Mouse (Mus musculus) ES-Bruce4 (cell line): Measurements from ENCODE around the gene Cd247. TPM values are rescaled to one million over a fixed set of nuclear protein-coding genes. Genes with fewer than 3 reads are reported as not detected.

ENCODE experiments used
- H3K27ac ChIP-seq: 2 replicates; pipeline ENCODE4 v1.5.1; 2012; ENCODE audit warnings: low read length, inconsistent platforms; ENCODE audit not compliant: insufficient read depth
- H3K27me3 ChIP-seq: 2 replicates; pipeline ENCODE4 v1.6.1; 2012; ENCODE audit warnings: mild to moderate bottlenecking, low read length, inconsistent platforms; ENCODE audit not compliant: control insufficient read depth, poor library complexity, insufficient read depth, severe bottlenecking
- H3K36me3 ChIP-seq: 2 replicates; pipeline ENCODE4 v1.6.1; 2012; ENCODE audit warnings: inconsistent platforms, mild to moderate bottlenecking, low read length, moderate library complexity; ENCODE audit not compliant: control insufficient read depth, poor library complexity, insufficient read depth, severe bottlenecking
- H3K4me1 ChIP-seq: one replicate; pipeline ENCODE4 v1.8.1; 2011; ENCODE audit warnings: low read length; ENCODE audit not compliant: control insufficient read depth, insufficient read depth
- H3K4me3 ChIP-seq: 2 replicates; pipeline ENCODE4 v1.5.1; 2011; ENCODE audit warnings: low read depth, mild to moderate bottlenecking, low read length
- H3K9ac ChIP-seq: 2 replicates; pipeline ENCODE4 v1.6.1; 2012; ENCODE audit warnings: low read depth, mild to moderate bottlenecking, inconsistent platforms; ENCODE audit not compliant: poor library complexity, severe bottlenecking
- H3K9me3 ChIP-seq: replicated peaks from 2 replicates; pipeline ENCODE4 v1.6.1; 2012; ENCODE audit warnings: mild to moderate bottlenecking, low read length, inconsistent platforms; ENCODE audit not compliant: control insufficient read depth, poor library complexity, insufficient read depth, severe bottlenecking
- CTCF ChIP-seq: IDR thresholded peaks from one replicate; pipeline ENCODE4 v1.8.1; 2011; ENCODE audit warnings: low read depth, low read length
- EP300 ChIP-seq: IDR thresholded peaks from 2 replicates; pipeline ENCODE4 v1.6.1; 2011; ENCODE audit warnings: low read depth, low read length; ENCODE audit not compliant: insufficient read depth
- POLR2A ChIP-seq: IDR thresholded peaks from one replicate; pipeline ENCODE4 v1.8.1; 2011; ENCODE audit warnings: low read length; ENCODE audit not compliant: insufficient read depth
- polyA plus RNA-seq: library from polyadenylated mRNA; stranded (reverse); fragments of >200 nt; gene quantifications from 2 replicates; pipeline ENCODE4 v1.2.4, GENCODE M21; 2011; ENCODE audit warnings: low read depth; ENCODE audit not compliant: missing spikeins, insufficient read depth, insufficient read length

Cd247 gene
- polyA plus RNA-seq, 1 experiment = not detected

DNA sequence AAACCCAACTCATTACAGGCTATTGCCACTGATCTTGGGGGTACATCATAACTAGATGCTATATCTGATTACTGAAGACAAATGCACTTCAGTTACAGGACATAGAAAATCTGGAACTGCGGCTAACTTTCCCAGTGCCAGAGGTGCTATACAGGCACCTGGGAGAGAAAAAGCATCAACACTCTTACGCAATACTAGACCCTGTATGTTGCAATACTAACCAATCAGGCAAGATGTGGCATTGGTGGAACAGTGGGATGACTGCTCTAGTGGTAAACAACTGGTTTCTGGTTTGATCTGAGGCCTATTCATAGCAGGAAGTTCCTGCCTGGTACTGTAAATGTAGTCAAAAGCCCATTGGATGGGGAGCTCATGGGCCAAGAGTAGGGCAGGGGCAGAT is 90.3 kb downstream of the Cd247 start:
- no peak for TF ChIP-seq CTCF
- TF ChIP-seq POLR2A = no peak
- TF ChIP-seq EP300 = no peak
- H3K27me3 ChIP-seq = no peaks in the 10 kb centered on the region
- no peaks in the 10 kb centered on the region for H3K4me1 ChIP-seq
- no peak overlapping the region for H3K4me3 ChIP-seq
- H3K9me3 ChIP-seq = no peaks in the 10 kb centered on the region
- no peak overlapping the region for H3K27ac ChIP-seq
- peaks cover 25% of the 10 kb centered on the region for H3K36me3 ChIP-seq
- no peak overlapping the region for H3K9ac ChIP-seq

DNA sequence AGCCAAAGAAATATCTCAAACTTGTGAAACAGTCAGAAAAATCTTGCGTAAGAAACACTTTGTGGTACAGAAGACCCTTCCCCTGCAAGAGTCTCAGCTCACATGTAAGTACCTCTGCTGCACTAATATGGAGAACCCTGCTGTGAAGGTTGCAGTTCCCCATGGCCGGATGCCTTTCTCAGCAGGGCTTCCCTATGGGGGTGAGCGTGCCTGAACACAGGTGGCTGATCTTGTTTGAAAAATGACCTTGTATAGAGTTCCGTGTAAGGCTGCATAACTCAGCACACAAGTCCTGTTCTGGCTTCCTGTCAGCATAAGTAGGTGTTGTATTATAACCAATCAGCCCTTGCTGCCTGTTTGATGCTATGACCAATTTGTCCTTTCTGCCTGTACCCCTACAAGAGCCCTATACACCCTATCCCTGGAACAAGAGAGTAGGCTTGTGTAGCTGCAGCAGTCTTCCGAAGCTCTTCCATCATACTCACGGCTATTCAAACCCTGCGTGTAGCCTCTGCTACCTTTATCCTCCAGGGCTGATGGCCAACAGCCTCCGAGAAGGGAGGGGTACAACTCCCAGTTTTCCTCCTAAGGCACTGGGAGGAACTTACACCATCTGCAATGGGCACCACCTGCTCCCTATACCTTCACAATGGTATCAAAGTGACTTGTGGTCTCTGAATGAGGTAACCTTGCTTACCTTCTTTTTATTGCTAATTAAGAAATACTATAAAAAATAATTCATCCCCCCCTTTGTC is 93.8 kb downstream of the Cd247 start:
- no peak overlapping the region for H3K27ac ChIP-seq
- no peak overlapping the region for H3K4me3 ChIP-seq
- H3K9me3 ChIP-seq = no peaks in the 10 kb centered on the region
- no peaks in the 10 kb centered on the region for H3K4me1 ChIP-seq
- H3K36me3 ChIP-seq = peaks cover 27% of the 10 kb centered on the region
- H3K27me3 ChIP-seq = no peaks in the 10 kb centered on the region
- TF ChIP-seq CTCF (no peak), POLR2A (no peak), EP300 (no peak)
- H3K9ac ChIP-seq = no peak overlapping the region

DNA sequence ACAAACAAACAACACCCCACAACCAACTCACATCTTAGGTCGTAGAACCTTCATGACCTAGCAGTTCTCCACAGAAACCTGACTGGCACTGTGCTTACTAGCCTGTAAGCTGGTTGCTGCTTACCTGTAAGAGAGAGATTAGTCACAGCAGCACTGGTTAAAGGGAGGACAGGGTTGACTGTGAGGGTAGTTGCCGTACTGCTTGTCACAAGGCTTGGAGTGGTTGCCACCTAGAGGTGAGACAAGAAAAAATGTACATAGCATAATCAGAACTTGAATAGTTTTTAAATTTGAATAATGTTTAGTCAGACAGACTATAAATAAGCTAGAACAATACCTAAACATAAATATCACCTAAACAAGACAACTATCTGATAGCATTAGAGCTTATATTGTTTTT is 103.2 kb downstream of the Cd247 start:
- no peaks in the 10 kb centered on the region for H3K9me3 ChIP-seq
- H3K9ac ChIP-seq = no peak overlapping the region
- H3K4me3 ChIP-seq = no peak overlapping the region
- peaks cover 30% of the 10 kb centered on the region for H3K36me3 ChIP-seq
- H3K4me1 ChIP-seq = no peaks in the 10 kb centered on the region
- no peaks in the 10 kb centered on the region for H3K27me3 ChIP-seq
- TF ChIP-seq EP300 = no peak
- no peak for TF ChIP-seq CTCF
- no peak for TF ChIP-seq POLR2A
- no peak overlapping the region for H3K27ac ChIP-seq

DNA sequence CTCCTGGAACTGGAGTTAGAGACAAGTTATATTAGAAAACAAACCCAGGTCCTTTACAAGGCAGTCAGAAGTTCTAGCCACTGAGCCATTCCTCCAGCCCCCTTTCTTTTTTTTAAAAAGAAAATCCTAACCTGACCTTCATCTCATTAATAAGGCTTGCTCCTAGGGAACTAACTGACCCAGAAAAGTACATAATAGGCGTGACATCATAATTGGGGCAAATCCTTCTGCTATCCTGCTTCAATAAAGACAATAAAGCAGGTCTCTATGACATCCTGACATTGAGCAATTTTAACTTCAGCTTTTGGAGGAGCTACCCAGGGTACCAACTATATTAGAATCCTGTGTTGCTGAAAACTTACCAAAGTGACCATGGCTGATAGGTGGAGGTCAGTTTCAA is 115.1 kb downstream of the Cd247 start:
- no peaks in the 10 kb centered on the region for H3K4me1 ChIP-seq
- H3K9ac ChIP-seq = no peak overlapping the region
- TF ChIP-seq CTCF (no peak), POLR2A (no peak), EP300 (no peak)
- no peaks in the 10 kb centered on the region for H3K9me3 ChIP-seq
- peaks cover 53% of the 10 kb centered on the region for H3K36me3 ChIP-seq
- no peak overlapping the region for H3K27ac ChIP-seq
- H3K4me3 ChIP-seq = no peak overlapping the region
- H3K27me3 ChIP-seq = no peaks in the 10 kb centered on the region

DNA sequence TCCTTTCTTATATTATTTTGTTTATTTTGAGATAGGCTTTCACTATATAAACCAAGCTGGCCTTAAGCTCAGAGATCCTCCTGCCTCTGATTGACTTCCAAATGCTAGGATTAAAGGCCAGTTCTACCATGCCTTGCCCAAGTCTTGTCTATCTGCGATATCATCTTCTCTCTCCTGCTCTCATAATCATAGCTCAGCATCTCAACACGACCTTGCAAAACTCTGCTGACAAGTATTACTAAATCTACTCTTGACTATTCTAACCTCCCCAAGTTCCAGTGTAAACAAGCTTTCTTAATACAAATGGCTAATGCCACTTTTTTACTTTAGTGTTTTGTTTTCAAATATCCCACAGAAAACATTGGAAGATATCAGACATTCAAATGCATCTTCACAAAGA is 119.7 kb downstream of the Cd247 start:
- no peak overlapping the region for H3K4me3 ChIP-seq
- H3K9ac ChIP-seq = no peak overlapping the region
- H3K27ac ChIP-seq = no peak overlapping the region
- TF ChIP-seq POLR2A = no peak
- no peak for TF ChIP-seq EP300
- TF ChIP-seq CTCF = no peak
- H3K27me3 ChIP-seq = no peaks in the 10 kb centered on the region
- no peaks in the 10 kb centered on the region for H3K4me1 ChIP-seq
- H3K36me3 ChIP-seq = peaks cover 41% of the 10 kb centered on the region
- H3K9me3 ChIP-seq = no peaks in the 10 kb centered on the region

DNA sequence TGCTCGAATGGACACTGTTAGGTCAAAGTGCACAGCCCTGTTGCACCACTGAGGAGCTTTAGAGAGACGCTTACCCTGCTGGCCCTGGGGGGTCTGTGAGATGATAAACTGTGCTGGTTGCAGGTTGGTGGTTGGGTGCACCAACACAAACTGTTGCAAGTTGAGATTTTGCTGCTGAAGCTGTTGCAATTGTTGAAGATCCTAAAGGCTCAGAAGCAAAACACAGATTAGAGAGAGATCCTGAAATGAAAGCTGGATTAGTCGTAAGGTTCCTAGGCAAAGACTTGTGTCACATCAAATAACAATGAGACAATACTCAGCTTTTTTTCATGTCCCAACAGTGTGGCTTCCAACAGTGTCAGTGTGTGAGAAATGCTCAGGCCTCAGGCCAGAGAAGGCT is 120.3 kb downstream of the Cd247 start:
- peaks cover 38% of the 10 kb centered on the region for H3K36me3 ChIP-seq
- no peaks in the 10 kb centered on the region for H3K4me1 ChIP-seq
- no peak overlapping the region for H3K27ac ChIP-seq
- no peak for TF ChIP-seq POLR2A
- no peak for TF ChIP-seq CTCF
- no peak for TF ChIP-seq EP300
- no peak overlapping the region for H3K4me3 ChIP-seq
- H3K27me3 ChIP-seq = no peaks in the 10 kb centered on the region
- no peaks in the 10 kb centered on the region for H3K9me3 ChIP-seq
- no peak overlapping the region for H3K9ac ChIP-seq
